Mouse (Mus musculus): ENCODE results near the gene Ripor3. TPM values are rescaled to one million over a fixed set of nuclear protein-coding genes. Genes with fewer than 3 reads are reported as not detected.

Ripor3 gene
- total RNA-seq, 2 experiments from 2014 or later: 1.6 to 1.7 TPM

DNA sequence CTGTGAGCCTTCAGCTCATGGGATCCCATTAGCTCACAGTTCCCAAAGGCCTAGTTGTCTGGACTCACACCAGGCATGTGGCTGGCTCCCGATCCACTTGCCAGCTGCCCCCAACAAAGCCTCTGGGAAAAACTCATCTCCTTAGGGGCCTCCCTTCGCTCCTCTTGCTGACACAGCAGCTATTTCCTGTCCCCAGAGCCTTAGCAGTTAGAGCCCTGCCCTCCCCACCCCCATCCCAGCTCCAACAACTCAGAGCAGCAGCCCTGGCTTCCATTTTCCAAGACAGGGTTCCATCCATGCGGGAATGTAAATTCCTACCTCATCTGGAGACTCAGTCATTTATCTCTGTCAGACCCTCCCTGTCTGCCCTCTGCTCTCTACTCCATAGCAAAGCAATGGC is 26.6 kb upstream of the Ripor3 start:
- no peak for DNase-seq
- intact Hi-C loops (cut with DNase I; ENCODE audit: low total_unique reads): no loop called here

DNA sequence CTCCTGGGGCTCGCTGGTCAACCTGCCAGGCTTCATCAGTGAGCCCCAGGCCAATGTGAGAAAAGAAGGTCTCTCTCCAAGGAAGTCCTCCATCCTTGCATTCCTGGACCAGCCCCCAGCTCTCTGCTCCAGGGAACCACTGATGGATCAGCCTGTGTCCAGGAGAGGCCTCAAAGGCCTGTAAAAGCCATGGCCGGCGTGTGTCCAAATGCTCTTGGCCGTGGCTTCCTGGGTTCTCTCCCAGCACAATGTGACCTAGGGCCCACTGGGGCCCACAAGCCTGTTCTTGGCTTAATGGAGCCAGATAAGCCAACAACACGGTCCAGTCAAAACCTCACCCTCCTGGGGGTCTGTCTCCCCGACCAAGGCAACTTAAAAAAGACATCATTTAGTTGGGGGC is 25.5 kb upstream of the Ripor3 start:
- DNase-seq: peak; percentile 53
- intact Hi-C loops (cut with DNase I; ENCODE audit: low total_unique reads): no loop called here

DNA sequence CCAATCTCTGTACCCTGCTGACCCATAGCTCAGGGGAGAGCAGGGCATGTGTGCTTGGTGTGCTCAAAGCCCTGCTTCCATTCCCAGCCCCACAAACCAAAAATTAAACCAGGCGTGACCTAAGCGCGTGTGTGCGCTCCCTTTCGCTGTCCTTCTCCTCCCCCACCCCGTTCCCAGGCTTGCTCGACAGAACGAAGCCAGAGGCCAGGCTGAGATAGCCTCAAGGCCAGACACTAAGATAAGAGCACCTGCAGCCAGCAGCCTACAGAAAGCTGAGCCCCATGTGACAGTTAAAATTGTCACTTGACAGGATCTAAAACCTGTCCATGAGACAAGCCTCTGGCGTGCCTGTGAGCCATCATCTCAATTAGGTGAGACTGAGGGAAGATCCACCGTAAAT is 23.5 kb upstream of the Ripor3 start:
- intact Hi-C loops (cut with DNase I; ENCODE audit: low total_unique reads): no loop called here
- no peak for DNase-seq

DNA sequence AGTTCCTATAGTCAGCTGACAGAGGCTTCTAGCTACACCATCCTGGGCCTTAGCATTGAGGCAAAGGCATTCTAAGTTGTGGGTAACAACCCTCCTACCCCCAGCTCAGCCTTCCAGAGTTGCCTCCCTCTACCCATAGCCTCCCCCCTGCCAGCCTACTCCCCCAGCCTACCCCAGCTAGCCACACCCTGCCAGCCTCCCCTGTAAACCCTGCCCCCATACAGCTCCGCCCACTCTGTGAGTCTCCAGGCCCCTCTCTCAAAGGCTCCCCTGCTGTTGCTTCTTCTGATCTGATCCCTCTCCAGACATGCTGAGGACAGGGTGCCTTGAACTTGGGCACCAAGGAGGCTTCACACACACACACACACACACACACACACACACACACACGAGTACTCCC is 21.4 kb upstream of the Ripor3 start:
- intact Hi-C loops (cut with DNase I; ENCODE audit: low total_unique reads): no loop called here
- no peak for DNase-seq

DNA sequence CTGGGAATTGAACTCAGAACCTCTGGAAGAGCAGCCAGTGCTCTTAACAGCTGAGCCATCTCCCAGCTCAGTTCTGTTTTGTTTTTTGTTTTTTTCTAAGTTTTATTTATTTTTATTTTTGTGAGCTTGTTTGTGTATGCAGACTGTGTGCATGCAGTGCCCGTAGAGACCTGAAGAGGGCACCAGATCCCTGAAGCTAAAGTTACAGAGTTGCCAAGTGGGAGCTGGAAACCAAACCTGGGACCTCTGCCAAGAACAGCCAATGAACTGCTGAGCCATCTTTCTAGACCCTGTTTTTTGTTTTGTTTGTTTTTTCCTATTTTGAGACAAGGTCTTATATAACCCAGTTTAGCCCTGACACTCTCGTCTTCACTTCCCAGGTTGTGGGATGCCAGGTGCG is 18.0 kb upstream of the Ripor3 start:
- intact Hi-C loops (cut with DNase I; ENCODE audit: low total_unique reads): no loop called here

DNA sequence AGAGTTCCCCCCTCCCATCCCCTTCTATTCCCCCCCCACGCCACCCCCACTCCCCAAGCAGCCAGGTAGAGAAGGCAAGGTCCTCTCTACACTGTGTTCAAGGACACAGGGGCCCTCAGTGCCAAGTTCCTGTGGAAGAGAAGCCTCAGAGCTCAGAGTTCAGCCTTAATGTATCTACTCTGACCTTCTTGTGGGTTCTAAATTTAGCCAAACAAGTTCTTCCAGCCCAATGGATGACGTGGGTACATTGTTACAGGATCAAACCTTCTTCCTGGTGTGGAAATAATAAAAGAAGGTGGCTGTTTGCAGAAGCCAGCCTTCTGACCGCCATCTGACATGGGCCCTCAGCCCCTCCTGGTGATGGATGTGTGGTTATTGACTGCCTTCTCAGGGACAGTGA is 16.0 kb upstream of the Ripor3 start:
- intact Hi-C loops (cut with DNase I; ENCODE audit: low total_unique reads): no loop called here
- no peak for DNase-seq

More for the DNA sequence above, 18.0 kb upstream of the Ripor3 start:
- no peak for DNase-seq

DNA sequence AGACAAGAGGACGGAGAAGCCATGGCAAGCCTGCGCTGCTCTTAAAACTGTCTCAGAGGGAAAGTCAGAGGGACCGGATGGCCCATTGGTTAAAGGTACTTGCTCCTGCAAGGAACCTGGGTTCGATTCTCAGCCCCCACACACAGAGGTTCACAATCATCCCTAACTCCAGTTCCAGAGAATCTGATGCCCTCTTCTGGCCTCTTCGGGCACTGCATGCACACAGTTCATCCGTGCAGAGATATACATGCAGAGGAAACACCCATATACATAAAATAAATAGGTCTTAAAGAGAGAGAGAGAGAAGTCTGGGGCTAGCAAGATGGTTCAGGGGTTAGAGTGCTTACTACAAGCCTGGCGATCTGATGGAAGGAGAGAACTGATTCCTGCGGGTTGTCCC is 15.5 kb upstream of the Ripor3 start:
- intact Hi-C loops (cut with DNase I; ENCODE audit: low total_unique reads): no loop called here
- DNase-seq: no peak

DNA sequence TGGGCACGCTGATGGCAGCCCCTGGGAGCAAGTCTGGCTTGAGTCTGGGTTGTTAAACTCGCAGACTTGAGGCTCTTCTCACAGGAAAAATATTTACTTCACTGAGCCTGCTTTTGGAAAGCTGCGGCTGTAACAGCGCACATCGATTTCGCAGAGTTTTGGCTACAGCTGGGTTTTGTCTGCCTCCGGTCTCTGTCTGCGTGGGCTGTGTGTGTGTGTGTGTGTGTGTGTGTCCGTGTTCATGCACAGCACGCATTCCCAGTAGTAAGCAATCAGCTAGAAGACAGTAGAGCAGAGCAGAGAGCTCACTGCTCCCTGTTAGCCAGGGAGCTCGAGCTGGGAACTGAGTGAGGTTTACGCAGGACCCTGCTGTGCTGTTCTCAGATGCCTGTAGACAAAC is 14.8 kb upstream of the Ripor3 start:
- intact Hi-C loops (cut with DNase I; ENCODE audit: low total_unique reads): no loop called here
- peak; percentile 71 for DNase-seq

DNA sequence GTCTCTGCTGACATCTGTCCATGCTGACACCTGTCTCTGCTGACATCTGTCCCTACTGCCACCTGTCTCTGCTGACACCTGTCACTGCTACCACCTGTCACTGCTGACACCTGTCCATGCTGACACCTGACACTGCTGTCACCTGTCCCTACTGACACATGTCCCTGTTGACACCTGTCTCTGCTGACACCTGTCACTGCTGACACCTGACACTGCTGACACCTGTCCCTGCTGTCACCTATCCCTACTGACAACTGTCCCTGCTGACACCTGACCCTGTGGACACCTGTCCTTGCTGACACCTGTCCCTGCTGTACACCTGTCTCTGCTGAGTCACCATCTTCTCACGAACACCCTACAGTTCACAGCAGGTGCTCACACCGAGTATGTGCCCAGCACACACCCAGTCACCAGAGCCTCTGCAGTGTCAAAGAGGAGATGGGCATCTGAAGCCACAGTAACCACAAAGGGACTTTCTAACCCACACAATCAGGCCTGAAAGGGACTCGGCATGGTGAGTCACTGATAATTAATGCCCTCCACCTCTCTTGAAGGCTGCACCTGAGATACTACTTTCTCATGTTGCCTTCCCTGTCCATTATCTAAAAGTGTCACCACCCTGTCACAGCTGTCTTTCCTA is 13.5 kb upstream of the Ripor3 start:
- no peak for DNase-seq
- intact Hi-C loops (cut with DNase I; ENCODE audit: low total_unique reads): no loop called here

DNA sequence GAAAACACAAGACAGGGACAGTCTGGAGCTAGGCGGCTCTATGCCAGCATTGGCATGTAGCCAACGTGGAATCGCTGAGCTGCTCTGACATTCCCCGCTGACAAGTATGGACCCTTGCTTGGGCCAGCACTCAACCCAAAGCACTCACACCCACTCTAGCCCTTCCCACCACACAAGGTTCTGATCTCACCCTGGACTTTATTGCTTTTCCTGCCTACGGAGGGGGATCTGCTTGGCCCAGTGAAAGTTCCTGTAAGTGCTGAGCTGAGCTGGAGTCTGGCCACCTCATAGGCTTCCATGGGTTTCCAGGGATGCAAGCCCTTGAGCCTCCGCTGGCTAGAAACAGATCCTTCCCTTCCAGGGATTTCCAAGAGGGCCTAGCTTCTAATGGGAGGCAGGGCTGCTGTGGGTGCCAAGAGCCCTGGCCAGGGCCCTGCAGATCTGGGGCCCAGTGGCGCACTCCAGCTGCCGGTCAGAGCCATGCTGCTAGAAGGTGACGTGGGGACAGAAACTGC is 8.8 kb upstream of the Ripor3 start:
- intact Hi-C loops (cut with DNase I; ENCODE audit: low total_unique reads): no loop called here
- peak; percentile 78 for DNase-seq

DNA sequence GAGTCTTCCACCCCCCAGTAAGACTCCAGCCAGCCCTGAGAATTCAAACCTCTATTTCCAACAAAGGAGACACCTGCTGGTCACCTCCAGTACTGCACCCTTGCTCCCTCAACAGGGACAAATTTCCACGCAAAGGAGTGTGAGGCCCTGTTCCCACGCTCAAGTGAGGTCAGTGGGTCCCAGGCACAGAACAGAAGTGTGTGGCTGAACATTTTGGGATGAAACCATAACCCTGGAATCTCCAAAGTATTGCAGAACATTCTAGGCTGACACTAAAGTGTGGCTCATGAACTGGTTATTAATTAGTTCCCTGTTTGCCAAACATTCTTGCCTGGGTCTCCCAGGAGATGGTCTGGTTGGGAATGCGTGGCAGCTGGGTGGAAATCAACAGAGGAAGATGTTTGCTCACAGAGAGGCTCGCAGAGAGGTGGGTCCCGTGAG is 6.6 kb upstream of the Ripor3 start:
- peak; percentile 75 for DNase-seq
- intact Hi-C loops (cut with DNase I; ENCODE audit: low total_unique reads): no loop called here

DNA sequence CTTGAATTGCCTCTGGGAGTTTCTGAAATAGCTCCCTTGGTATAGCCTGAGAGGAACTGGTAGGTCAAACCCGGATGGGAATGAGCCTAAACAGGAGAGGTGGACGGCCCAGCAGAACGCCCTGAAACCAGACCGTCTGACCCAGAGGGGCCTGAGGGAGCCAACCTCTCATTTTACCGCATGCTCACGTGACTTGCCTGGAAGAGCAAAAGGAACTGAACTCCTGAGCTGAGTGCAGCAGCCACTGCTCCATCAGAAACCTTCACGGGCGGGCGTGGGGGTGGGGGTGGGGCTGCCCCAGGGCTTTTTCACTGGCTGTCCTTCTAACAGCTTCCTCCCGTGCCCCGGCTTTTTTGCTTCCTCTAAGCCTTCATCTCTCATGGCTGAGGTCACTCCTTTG is 475 bp upstream of the Ripor3 start:
- intact Hi-C loops (cut with DNase I; ENCODE audit: low total_unique reads): no loop called here
- DNase-seq: no peak

DNA sequence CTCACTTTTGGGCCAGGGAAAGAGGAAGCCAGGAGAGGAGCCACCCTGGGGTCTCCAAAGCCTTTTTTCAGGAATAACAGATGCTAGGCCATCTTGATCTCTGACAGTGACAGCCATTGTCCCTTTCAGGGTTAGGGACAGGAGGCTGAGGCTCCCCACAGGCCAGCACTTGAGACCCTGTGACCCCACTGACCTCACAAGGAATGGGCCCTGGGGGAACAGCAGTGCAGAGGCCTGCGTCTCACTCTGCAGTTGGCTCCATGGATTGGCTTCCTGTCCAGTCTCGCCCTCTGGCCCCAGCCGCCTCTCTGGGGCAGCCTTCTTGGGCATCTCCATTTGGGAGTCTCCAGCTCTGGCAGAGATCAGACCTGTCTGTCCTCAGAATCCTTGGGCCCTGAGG is 2.3 kb downstream of the Ripor3 start:
- intact Hi-C loops (cut with DNase I; ENCODE audit: low total_unique reads): loop anchor here (10.0 kb wide), 1 partner anchor 323 kb away; the partner anchor contains the start of genes Cebpb and Tmem189
- DNase-seq: no peak

DNA sequence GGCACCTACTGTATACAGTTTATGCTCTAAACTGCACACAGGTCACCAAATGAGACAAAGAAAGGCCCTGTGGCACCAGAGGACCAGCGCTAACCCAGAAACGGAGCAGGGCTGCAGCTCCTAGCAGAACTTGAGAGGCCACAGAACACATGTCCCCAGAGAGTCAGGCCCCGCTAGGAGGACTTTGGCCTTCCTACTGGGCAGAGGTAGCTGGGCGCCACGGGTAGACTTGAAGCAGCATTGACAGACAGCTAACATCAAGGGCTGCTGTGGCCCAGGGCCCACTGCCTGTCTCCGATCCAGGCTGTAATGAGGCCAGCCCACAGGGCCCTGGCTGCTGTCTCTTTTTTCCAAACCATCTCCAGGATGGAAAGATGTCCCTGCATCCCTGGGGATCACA is 3.9 kb downstream of the Ripor3 start:
- intact Hi-C loops (cut with DNase I; ENCODE audit: low total_unique reads): loop anchor here (10.0 kb wide), 1 partner anchor 322 kb away; the partner anchor contains the start of genes Cebpb and Tmem189

DNA sequence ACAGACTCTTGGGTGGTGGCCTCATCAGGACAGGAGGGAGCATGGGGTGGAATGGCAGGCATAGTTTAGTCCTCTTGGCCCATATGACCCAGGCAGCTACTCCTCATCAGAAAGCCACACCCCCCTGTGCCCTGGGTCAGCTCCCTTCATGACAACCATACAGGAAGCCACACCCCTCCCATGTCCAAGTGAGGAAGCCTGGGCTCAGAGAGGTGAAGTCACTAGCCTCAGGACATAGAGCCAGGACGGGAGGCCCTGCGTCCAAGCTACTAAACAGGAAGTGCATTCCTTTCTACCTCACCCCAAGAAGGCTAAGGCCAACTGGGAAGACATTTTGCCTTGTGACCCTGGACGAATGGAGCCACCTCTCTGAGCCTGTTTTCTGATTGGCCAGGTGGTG is 4.8 kb downstream of the Ripor3 start:
- intact Hi-C loops (cut with DNase I; ENCODE audit: low total_unique reads): loop anchor here (10.0 kb wide), 1 partner anchor 321 kb away; the partner anchor contains the start of genes Cebpb and Tmem189
- DNase-seq: no peak

More for the DNA sequence above, 3.9 kb downstream of the Ripor3 start:
- no peak for DNase-seq

DNA sequence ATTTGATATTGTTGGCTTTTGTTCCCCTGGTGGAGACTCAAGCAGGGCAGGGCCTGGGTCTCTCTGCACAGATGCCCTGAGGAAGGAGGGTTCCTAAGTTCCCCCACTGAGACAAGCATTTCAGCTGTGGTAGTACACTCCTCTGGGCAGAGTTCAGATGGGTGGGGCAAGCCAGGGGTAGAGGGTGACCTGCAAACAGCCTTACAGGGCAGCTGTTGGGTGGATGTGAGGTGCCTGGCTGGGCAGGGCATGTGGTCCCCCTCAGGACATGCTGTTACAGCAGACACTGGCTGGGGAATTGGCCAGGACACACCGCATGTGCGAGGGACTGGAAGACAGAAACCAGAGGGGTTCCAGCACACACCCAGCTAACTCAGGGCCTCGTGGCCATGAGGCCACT is 5.4 kb downstream of the Ripor3 start:
- DNase-seq: no peak
- intact Hi-C loops (cut with DNase I; ENCODE audit: low total_unique reads): loop anchor here (10.0 kb wide), 1 partner anchor 320 kb away; the partner anchor contains the start of genes Cebpb and Tmem189

DNA sequence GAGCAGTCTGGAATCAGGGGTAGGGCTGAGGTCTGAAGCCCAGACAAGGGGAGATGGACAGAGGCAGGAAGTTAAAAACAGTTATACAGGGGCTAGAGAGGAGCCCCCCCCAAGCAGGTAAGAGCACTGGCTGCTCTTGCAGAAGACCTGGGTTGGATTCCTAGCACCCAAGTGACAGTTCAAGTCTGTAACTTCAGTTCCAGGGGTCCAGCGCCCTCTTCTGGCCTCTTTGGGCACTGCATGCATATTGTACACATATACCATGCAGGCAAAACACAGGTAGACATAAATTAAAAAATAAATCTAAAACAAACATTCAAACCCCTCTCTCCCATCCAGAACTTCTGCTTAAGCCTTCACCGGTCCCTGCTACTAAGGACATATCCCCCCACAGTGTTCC is 6.0 kb downstream of the Ripor3 start:
- intact Hi-C loops (cut with DNase I; ENCODE audit: low total_unique reads): loop anchor here (10.0 kb wide), 1 partner anchor 320 kb away; the partner anchor contains the start of genes Cebpb and Tmem189
- no peak for DNase-seq

DNA sequence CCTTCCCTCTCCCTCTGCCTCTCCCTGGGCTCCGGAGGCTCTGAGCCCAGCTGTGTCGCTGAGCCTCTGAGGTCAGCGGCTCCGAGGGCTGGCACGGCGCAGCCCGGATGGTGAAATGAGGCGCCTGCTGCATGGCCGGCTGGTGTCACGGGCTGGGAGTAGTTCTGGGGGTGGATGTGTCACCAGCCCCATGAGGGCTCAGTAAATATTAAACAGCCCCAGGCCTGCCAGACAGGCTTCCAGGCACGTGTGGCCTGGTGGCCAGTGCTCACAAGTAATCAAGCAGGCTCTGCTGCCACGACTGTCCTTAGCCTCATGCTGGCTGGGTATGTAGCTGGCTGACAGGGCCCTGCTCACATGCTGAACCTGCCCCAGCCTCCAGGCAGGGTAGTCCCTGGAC is 7.0 kb downstream of the Ripor3 start:
- intact Hi-C loops (cut with DNase I; ENCODE audit: low total_unique reads): loop anchor here (10.0 kb wide), 1 partner anchor 319 kb away; the partner anchor contains the start of genes Cebpb and Tmem189
- DNase-seq: no peak

DNA sequence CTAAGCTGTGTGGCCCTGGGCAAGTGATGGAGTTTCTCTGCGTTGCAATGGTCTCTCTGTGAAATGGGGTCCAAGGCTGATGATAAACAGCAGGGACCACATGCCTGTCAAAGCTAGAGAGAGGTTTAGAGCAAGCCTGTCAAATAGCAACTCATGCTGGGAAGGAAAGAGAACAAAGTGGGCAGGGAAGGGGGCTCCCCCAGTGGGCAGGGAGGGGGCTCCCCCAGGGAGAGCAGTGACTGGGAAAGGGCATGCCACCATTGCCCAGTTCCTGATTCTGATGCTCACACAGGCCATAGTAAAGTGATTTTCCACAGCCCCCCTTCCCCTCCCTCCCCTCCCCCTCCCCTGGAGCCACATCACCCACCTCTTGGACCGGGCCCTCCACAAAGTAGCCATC is 7.5 kb downstream of the Ripor3 start:
- no peak for DNase-seq
- intact Hi-C loops (cut with DNase I; ENCODE audit: low total_unique reads): loop anchor here (10.0 kb wide), 1 partner anchor 318 kb away; the partner anchor contains the start of genes Cebpb and Tmem189

DNA sequence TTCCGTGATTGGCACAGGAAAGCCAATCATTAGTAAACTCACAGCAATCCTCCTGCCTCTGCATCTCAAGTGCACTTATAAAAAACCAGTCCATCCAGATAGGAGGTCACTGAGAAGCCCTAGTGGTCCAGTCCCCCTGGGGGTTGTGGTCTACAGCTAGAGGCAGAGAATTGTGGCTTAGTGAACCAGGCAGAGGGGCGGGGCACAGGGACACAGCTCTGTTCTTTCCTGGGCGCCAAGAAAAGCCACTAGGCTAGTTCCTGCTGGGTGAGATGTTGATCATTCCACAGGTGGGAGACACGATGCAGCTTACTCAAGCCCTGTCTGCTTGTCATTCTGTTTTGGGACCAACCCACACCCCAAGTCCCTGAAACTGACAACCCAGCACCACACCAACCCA is 8.2 kb downstream of the Ripor3 start:
- DNase-seq: no peak
- intact Hi-C loops (cut with DNase I; ENCODE audit: low total_unique reads): loop anchor here (10.0 kb wide), 1 partner anchor 317 kb away; the partner anchor contains the start of genes Cebpb and Tmem189

DNA sequence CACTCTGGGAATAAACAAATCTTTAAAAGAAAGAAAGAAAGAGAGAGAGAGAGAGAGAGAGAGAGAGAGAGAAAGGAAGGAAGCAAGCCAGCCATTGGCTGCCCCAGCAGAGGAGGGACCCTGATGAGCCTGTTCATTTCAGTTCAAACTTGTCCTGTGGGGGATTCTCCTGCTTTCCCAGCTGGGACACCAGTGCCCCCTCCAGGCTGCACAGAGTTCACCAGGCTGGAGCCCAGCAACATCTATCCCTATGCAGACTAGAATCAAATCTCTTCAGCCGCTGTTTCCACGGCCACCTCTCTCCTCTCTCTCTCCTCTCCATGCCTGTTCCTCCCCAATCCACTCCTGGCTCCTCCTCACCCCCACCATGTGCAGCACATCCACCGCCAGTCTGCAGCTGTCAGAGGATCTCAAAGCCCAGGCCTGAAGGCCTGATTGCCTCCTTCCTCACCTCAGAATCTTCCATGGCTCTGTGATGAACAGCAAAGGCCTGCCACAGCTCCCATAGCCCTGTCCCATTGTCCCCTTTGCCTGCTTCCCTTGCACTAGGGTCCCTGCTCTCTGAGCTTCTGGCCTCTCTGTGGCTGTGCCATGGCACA is 11.2 kb downstream of the Ripor3 start:
- DNase-seq: no peak
- intact Hi-C loops (cut with DNase I; ENCODE audit: low total_unique reads): no loop called here

Data from gastrocnemius, postnatal 14 days (tissue).